Mouse (Mus musculus) liver, embryonic 15.5 days (tissue): Measurements from ENCODE around the gene Mtor. TPM values are rescaled to one million over a fixed set of nuclear protein-coding genes. Genes with fewer than 3 reads are reported as not detected.

Experiments used
- ATAC-seq: fragments of 200-750 bp; cut with Nextera tagmentation; 2 replicates; pipeline ENCODE4 v1.8.0; 2017; ENCODE audit warnings: moderate number of reproducible peaks, mild to moderate bottlenecking, moderate library complexity; ENCODE audit not compliant: insufficient read depth
- H3K27ac ChIP-seq: fragments of 300-500 bp; sonication (generic); replicated peaks from 2 replicates; pipeline ENCODE4 v1.5.1; 2015; ENCODE audit warnings: mild to moderate bottlenecking, inconsistent platforms
- H3K27me3 ChIP-seq: fragments of 300-500 bp; sonication (generic); 2 replicates; pipeline ENCODE4 v1.6.1; 2015; ENCODE audit warnings: mild to moderate bottlenecking, inconsistent platforms
- H3K36me3 ChIP-seq: fragments of 300-500 bp; sonication (generic); replicated peaks from 2 replicates; pipeline ENCODE4 v1.6.1; 2015; ENCODE audit warnings: moderate library complexity, mild to moderate bottlenecking, inconsistent platforms
- H3K4me1 ChIP-seq: fragments of 300-500 bp; sonication (generic); replicated peaks from 2 replicates; pipeline ENCODE4 v1.6.1; 2015; ENCODE audit warnings: inconsistent platforms
- H3K4me2 ChIP-seq: fragments of 300-500 bp; sonication (generic); 2 replicates; pipeline ENCODE4 v1.6.1; 2015; ENCODE audit warnings: moderate library complexity, mild to moderate bottlenecking, inconsistent platforms
- H3K4me3 ChIP-seq: fragments of 300-500 bp; sonication (generic); replicated peaks from 2 replicates; pipeline ENCODE4 v1.5.1; 2015; ENCODE audit warnings: mild to moderate bottlenecking, inconsistent platforms
- H3K9ac ChIP-seq: fragments of 300-500 bp; sonication (generic); 2 replicates; pipeline ENCODE4 v1.6.1; 2015; ENCODE audit warnings: moderate library complexity, mild to moderate bottlenecking, inconsistent platforms
- H3K9me3 ChIP-seq: fragments of 300-500 bp; sonication (generic); replicated peaks from 2 replicates; pipeline ENCODE4 v1.6.1; 2016; ENCODE audit warnings: inconsistent platforms
- WGBS: fragments of 180-500 bp; shearing (Covaris S2); methylation state at CpG from one replicate; pipeline ENCODE4 v1.1.7; 2015; ENCODE audit warnings: mixed read lengths; ENCODE audit not compliant: insufficient replicate concordance; 5-methylcytosine and 5-hydroxymethylcytosine counted together
- polyA plus RNA-seq: library from polyadenylated mRNA; unstranded; fragments of >200 nt; fragmentation: Nextera tagmentation; extraction: Ambion mirVana; gene quantifications from 2 replicates; pipeline ENCODE4 v1.2.1, GENCODE M21; 2015

Mtor gene
- polyA plus RNA-seq, 1 experiment from 2014 or later = 10.3 TPM

DNA sequence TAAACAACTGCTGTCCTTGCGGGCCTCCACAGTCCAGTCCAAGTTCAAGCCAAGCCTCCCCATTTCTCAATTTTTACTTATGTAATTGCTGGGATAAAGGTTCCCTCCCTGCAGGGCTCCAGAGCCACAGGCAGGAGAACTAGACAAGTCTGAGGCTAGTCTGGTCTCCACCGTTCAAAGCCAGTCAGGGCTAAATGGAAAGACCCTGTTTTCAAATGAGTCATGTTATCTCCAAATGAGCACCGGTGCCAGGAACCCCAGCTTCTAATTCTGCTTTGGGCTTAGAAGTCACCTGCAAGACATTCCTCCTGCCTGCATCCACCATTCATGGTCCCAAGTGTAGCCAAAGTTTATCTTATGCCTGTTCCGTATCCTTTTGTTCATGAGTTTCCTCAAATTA, 153.5 kb downstream of the Mtor start:
- Histone ChIP-seq H3K4me1 (peaks cover 25% of the 10 kb centered on the region), H3K27ac (0 out of 2 replicates have a peak overlapping the region, but pooled peaks have one; percentile 35), H3K9ac (no peak overlapping the region), H3K4me2 (no peak overlapping the region), H3K36me3 (peaks cover 25% of the 10 kb centered on the region), H3K4me3 (no peak overlapping the region), H3K27me3 (no peaks in the 10 kb centered on the region), H3K9me3 (no peaks in the 10 kb centered on the region)
- 40% methylated on average over 4 of the region's 4 CpGs for WGBS
- ATAC-seq = no peak

DNA sequence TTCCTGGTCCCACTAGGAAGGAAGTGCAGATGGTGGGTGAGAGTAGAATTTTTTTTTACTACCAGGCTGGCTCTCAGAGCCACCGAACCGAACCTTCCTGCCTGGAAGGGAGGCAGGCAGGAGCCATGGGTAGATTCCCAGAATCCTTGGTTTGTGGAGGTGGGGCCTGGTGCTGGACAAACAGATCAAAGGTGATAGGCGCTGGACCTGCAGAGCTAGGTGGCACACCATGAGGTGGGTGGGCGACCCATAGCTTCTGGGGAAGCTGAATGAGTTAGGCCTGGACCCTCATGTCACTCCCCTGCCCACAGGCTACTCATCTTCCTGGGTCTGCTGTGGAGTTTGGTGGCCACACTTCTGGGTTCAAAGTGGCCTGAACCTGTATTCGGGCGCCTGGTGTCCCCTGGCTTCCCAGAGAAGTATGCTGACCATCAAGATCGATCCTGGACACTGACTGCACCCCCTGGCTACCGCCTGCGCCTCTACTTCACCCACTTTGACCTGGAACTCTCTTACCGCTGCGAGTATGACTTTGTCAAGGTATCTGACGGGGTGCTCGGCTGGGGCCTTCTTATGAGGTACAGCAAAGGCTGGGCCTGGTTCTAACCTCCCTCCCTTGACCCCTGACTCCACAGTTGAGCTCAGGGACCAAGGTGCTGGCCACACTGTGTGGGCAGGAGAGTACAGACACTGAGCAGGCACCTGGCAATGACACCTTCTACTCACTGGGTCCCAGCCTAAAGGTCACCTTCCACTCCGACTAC, 154.1 kb downstream of the Mtor start, which contains the start of gene Masp2:
Masp2 (plus strand) TSS at position 198 of the 764 bp plus-strand sequence.
- Histone ChIP-seq H3K27ac (0 out of 2 replicates have a peak within 1 kb of the TSS, but pooled peaks have one; percentile 35), H3K27me3 (no peaks in the 10 kb centered on the region), H3K4me3 (peak within 1 kb of the TSS; percentile 35), H3K9me3 (no peaks in the 10 kb centered on the region), H3K9ac (no peak within 1 kb of the TSS), H3K36me3 (peaks cover 24% of the 10 kb centered on the region), H3K4me2 (peak within 1 kb of the TSS; percentile 49), H3K4me1 (peaks cover 25% of the 10 kb centered on the region)
- WGBS = 64% methylated on average over 14 of the region's 14 CpGs
- ATAC-seq = peak; percentile 31

DNA sequence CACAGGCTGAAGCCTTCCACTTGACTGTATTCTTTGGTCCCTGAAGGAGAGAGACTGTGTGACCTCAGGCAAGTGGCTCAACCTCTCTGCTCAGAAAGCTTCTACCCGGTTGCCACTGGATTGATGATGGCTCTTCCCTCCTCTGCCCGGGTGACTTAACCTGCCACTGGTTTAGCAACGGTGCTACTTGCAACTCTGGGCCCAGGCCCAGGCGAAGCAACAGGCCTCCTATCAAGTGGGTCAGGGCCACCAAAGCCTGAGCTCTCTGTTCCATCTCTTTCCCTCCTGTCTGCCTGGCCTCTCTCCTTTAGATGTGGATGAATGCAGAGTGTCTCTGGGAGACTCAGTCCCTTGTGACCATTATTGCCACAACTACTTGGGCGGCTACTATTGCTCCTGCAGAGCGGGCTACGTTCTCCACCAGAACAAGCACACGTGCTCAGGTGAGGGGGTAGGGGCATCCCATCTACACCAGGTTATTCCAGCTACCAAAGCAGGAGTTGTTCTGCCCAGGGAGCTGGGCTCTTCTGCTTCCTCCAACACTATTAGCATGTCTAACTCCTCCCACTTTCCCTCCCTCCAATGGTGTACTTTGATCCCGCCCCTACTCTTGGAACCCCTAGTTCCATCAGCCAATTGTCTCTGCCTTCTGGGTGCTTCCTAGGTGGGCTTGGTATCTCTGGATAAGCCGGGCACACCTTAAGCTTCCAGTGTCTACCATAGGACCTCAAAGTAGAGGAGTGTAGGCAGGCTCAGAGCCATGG, 155.1 kb downstream of the Mtor start:
- no peak; the same call in 1 of the 2 replicates for ATAC-seq
- peak overlapping the region; percentile 35 for H3K4me3 ChIP-seq
- H3K27me3 ChIP-seq = no peaks in the 10 kb centered on the region
- 71% methylated on average over 10 of the region's 10 CpGs for WGBS
- H3K9ac ChIP-seq = no peak overlapping the region
- peaks cover 14% of the 10 kb centered on the region for H3K36me3 ChIP-seq
- H3K9me3 ChIP-seq = no peaks in the 10 kb centered on the region
- H3K27ac ChIP-seq = no peak overlapping the region
- H3K4me2 ChIP-seq = peak overlapping the region; percentile 49
- H3K4me1 ChIP-seq = peaks cover 25% of the 10 kb centered on the region

DNA sequence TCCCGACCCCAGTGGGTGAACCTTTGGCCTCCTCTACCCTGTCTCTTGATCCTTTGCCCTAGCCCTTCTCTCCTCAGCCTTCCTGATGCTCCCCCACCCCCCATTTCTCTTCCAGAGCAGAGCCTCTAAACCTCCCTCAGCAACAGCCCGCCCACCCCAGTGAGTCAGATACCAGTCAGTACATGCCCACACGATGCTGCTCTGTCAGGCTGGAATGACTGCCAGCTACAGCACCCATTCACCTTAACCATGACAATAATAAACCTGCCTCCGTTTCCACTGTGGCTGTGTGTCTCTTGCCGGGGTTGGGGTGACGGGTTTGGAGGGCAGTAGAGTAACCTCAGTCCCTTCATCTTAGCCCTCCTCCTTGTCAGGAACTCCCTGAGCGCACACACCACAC, 155.7 kb downstream of the Mtor start:
- no peak for ATAC-seq
- Histone ChIP-seq H3K27me3 (no peaks in the 10 kb centered on the region), H3K9me3 (no peaks in the 10 kb centered on the region), H3K27ac (no peak overlapping the region), H3K4me2 (0 out of 2 replicates have a peak overlapping the region, but pooled peaks have one; percentile 49), H3K4me1 (peaks cover 28% of the 10 kb centered on the region), H3K9ac (no peak overlapping the region), H3K36me3 (0 out of 2 replicates have a peak, but pooled peaks cover 10% of the 10 kb centered on the region), H3K4me3 (no peak overlapping the region)
- 58% methylated on average over 7 of the region's 7 CpGs for WGBS

DNA sequence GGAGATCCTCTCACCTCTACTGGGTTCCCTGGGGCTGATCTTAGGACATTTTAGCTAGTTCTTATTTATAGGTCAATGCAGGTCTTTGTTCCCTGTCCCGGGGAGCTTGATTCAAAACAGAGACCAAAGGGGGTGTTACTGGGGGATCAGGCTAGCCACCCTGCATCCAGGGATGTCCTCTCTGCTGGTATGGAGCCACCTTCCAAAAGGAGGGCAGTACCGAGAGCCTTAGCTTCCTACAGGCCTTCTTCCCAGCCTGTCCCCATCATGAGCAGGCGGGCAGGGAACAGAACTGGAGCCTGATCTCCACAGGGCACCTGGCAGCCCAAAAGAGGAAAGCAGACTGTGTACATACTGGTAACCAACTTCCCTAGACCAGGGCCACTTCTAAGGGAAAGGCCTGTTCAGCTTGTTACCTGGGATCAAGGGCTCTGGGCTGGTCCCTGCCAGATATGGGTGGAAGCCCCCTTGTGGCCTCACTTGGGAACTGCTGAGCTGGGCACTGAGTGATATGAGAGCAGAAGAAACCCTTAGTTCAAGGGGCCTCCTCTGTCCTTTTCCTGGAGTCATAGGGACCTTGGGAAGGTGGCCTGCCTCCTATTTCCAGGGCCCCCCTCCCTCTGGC, 156.2 kb downstream of the Mtor start:
- H3K9ac ChIP-seq = no peak overlapping the region
- H3K4me1 ChIP-seq = peaks cover 29% of the 10 kb centered on the region
- H3K27ac ChIP-seq = no peak overlapping the region
- no peak for ATAC-seq
- no peak overlapping the region for H3K4me2 ChIP-seq
- no peaks in the 10 kb centered on the region for H3K9me3 ChIP-seq
- peaks cover 12% of the 10 kb centered on the region; the same call in 1 of the 2 replicates for H3K36me3 ChIP-seq
- H3K27me3 ChIP-seq = no peaks in the 10 kb centered on the region
- WGBS = 72% methylated on average over 3 of the region's 3 CpGs
- H3K4me3 ChIP-seq = no peak overlapping the region

Other genes with a start within 250 kb of the Mtor start
- gene Disp3, start 160.6 kb upstream of the Mtor start, polyA plus RNA-seq = not detected in 2 replicates
- gene Ubiad1, start 3.8 kb upstream of the Mtor start, polyA plus RNA-seq = 11.6 and 12.6 TPM in 2 replicates
- gene Angptl7, start 51.8 kb downstream of the Mtor start, polyA plus RNA-seq = 0.45 and 0.58 TPM in 2 replicates
- gene Exosc10, start 109.8 kb downstream of the Mtor start, polyA plus RNA-seq = 31.9 and 34.1 TPM in 2 replicates
- gene Srm, start 142.9 kb downstream of the Mtor start, polyA plus RNA-seq = 128 and 137 TPM in 2 replicates
- gene Masp2, start 153.9 kb downstream of the Mtor start, polyA plus RNA-seq = 44.5 and 56.0 TPM in 2 replicates
- 126 and 128 TPM in 2 replicates for gene Tardbp, start 178.4 kb downstream of the Mtor start, polyA plus RNA-seq
- gene Gm572, start 194.7 kb downstream of the Mtor start, polyA plus RNA-seq = not detected in 2 replicates